Mouse (Mus musculus) hindbrain, embryonic 16.5 days (tissue): ENCODE results near the gene Kcnd3. TPM values are rescaled to one million over a fixed set of nuclear protein-coding genes. Genes with fewer than 3 reads are reported as not detected.

Source experiments
- ATAC-seq: fragments of 200-750 bp; cut with Nextera tagmentation; 2 replicates; pipeline ENCODE4 v1.8.0; 2017; ENCODE audit warnings: moderate TSS enrichment, moderate library complexity
- H3K27ac ChIP-seq: fragments of 300-500 bp; sonication (generic); 2 replicates; pipeline ENCODE4 v1.5.1; 2014; ENCODE audit warnings: low read depth, mild to moderate bottlenecking, control low read depth, low read length, moderate library complexity
- H3K27me3 ChIP-seq: fragments of 300-500 bp; sonication (generic); replicated peaks from 2 replicates; pipeline ENCODE4 v1.6.1; 2014; ENCODE audit warnings: low read length; ENCODE audit not compliant: control insufficient read depth, insufficient read depth
- H3K36me3 ChIP-seq: fragments of 300-500 bp; sonication (generic); 2 replicates; pipeline ENCODE4 v1.6.1; 2014; ENCODE audit warnings: mild to moderate bottlenecking, low read length, moderate library complexity, mixed read lengths; ENCODE audit not compliant: control insufficient read depth, insufficient read depth
- H3K4me1 ChIP-seq: fragments of 300-500 bp; sonication (generic); 2 replicates; pipeline ENCODE4 v1.6.1; 2014; ENCODE audit warnings: low read depth, low read length; ENCODE audit not compliant: control insufficient read depth, insufficient read depth
- H3K4me2 ChIP-seq: fragments of 300-500 bp; sonication (generic); 2 replicates; pipeline ENCODE4 v1.6.1; 2014; ENCODE audit warnings: mild to moderate bottlenecking, low read length, control low read depth, moderate library complexity
- H3K4me3 ChIP-seq: fragments of 300-500 bp; sonication (generic); 2 replicates; pipeline ENCODE4 v1.5.1; 2014; ENCODE audit warnings: mild to moderate bottlenecking, low read length, control low read depth, moderate library complexity
- H3K9ac ChIP-seq: fragments of 300-500 bp; sonication (generic); 2 replicates; pipeline ENCODE4 v1.6.1; 2014; ENCODE audit warnings: low read depth, mild to moderate bottlenecking, control low read depth, low read length, moderate library complexity
- H3K9me3 ChIP-seq: fragments of 300-500 bp; sonication (generic); 2 replicates; pipeline ENCODE4 v1.6.1; 2014; ENCODE audit warnings: mild to moderate bottlenecking, low read length, moderate library complexity; ENCODE audit not compliant: control insufficient read depth
- WGBS: fragments of 180-500 bp; shearing (Covaris S2); extraction: QIAGEN DNeasy Blood & Tissue Kit; methylation state at CpG from one replicate; pipeline ENCODE4 v1.1.7; 2014; 5-methylcytosine and 5-hydroxymethylcytosine counted together
- polyA plus RNA-seq: library from polyadenylated mRNA; unstranded; fragments of >200 nt; fragmentation: Nextera tagmentation; extraction: Ambion mirVana; gene quantifications from 2 replicates; pipeline ENCODE4 v1.2.1, GENCODE M21; 2015

Kcnd3 gene
- polyA plus RNA-seq, 1 experiment from 2014 or later: 9.1 TPM

DNA sequence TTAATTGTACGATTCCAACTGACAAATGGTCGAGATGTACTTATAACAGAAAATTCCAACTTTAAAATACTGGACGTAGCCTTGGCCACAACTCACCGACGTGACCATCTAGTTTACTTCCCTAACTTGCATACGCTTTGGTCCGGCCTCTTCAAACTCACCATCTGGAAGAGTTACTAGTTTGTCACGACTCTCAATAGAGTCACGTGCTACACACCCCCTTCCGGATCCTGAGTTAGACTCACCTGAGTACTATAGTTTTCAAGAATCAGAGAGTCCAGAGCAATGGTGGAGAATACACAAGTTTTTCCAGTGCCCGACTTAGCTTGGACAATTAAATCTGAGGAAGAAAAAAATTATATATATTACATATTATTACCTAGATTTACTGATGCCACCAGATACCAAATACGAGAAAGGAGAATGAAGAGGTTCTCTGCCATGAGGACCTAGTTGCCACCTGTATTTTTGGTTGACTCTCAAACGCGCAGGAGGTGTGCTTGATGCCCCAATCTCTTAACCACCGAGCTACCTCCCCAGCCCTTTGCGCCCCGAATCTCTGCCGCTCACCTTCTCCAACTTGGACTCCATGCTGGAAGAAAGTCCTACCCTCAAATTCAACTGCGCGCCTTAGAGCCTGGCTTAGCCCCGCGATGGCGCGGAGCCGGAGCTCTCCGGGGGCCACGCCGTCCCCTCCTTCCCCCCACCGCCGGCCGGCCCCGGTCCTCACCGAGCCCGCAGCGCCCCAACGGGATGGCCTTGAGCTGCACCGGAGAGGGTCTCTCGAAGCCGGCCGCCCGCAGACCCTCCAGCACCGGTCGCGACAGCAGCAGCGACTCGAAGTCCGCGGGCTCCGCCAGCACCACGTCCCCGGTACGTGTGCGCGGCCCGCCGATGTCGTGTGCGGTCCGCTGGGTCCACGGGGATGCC is 234.5 kb downstream of the Kcnd3 start:
- peak; percentile 84; the same call in 1 of the 2 replicates for ATAC-seq

DNA sequence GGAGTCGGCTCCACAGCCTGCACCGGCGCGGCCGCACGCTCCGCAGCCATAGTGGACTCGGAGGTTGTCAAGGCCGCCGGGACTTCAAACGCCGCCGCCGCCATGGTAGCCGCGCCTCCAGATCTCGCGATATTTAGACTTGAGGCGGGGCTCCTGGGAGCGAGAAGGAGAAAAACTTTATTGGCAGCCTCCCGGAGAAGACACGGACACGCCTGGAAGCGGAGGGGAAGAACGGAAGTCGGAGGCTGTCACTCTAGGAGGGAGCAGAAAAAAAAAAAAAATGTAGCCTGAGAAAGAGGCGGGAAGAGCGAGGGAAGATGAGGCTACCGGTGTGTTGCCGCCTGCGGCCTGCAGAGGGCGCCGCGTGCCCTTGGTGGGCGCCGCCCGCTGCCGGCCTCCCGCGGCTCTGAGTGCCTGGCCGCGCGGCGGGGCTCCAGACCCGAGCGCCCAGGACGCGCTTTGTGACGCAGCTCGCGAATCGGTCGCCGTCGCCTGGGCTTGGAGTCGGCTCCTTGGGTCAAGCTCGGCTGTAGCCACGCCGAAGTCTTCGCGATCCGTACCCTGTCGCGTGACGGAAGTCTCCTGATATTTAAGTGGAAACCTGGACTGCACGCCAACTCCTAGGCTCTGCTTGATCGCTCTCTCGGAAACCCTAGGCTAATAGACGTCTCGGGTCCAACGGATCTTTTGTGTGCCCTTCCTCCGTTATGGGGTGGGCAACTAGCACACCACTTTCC is 235.4 kb downstream of the Kcnd3 start, which contains the start of gene Ddx20:
Ddx20 (minus strand) TSS at position 251 of the 737 bp plus-strand sequence.
- H3K4me2 ChIP-seq: peak within 1 kb of the TSS; percentile 71
- no peaks in the 10 kb centered on the region for H3K27me3 ChIP-seq
- WGBS: under 1% methylated on average over 72 of the region's 72 CpGs
- peak; percentile 97 for ATAC-seq
- H3K4me3 ChIP-seq: peak within 1 kb of the TSS; percentile 83
- no peaks in the 10 kb centered on the region for H3K36me3 ChIP-seq
- no peaks in the 10 kb centered on the region for H3K9me3 ChIP-seq
- H3K4me1 ChIP-seq: peaks cover 7% of the 10 kb centered on the region
- peak within 1 kb of the TSS; percentile 80 for H3K27ac ChIP-seq
- H3K9ac ChIP-seq: peak within 1 kb of the TSS; percentile 92

More for the DNA sequence above, 234.5 kb downstream of the Kcnd3 start:
- H3K4me1 ChIP-seq: peaks cover 7% of the 10 kb centered on the region
- no peaks in the 10 kb centered on the region for H3K36me3 ChIP-seq
- WGBS: 10% methylated on average over 60 of the region's 60 CpGs
- peak overlapping the region; percentile 78 for H3K27ac ChIP-seq
- peak overlapping the region; percentile 63 for H3K4me2 ChIP-seq
- H3K9me3 ChIP-seq: no peaks in the 10 kb centered on the region
- peak overlapping the region; percentile 92 for H3K9ac ChIP-seq
- H3K4me3 ChIP-seq: peak overlapping the region; percentile 83
- no peaks in the 10 kb centered on the region for H3K27me3 ChIP-seq

DNA sequence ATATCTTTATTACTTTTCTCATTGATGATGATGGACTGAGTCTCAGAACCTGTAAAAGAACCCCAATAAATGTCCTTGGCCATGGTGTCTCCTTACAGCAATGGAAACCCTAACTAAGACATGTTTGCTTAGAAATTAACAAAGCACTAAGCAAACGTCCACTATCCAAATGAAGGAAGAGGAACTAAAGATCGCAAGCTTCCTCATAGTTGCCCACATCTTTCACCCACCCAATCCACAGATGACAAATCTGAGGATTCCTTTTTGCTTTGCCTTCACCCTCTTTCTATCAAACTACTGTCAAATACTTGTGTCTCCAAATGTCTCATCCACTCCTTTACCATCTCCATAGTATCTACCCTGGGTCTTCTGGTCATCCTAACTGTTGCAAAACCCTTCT is 236.4 kb downstream of the Kcnd3 start:
- Histone ChIP-seq H3K27ac (no peak overlapping the region), H3K27me3 (no peaks in the 10 kb centered on the region; the same call in 1 of the 2 replicates), H3K9ac (no peak overlapping the region), H3K9me3 (no peaks in the 10 kb centered on the region), H3K4me1 (peaks cover 7% of the 10 kb centered on the region), H3K36me3 (no peaks in the 10 kb centered on the region), H3K4me3 (no peak overlapping the region), H3K4me2 (no peak overlapping the region)
- 96% methylated on average over 2 of the region's 2 CpGs for WGBS
- ATAC-seq: no peak

DNA sequence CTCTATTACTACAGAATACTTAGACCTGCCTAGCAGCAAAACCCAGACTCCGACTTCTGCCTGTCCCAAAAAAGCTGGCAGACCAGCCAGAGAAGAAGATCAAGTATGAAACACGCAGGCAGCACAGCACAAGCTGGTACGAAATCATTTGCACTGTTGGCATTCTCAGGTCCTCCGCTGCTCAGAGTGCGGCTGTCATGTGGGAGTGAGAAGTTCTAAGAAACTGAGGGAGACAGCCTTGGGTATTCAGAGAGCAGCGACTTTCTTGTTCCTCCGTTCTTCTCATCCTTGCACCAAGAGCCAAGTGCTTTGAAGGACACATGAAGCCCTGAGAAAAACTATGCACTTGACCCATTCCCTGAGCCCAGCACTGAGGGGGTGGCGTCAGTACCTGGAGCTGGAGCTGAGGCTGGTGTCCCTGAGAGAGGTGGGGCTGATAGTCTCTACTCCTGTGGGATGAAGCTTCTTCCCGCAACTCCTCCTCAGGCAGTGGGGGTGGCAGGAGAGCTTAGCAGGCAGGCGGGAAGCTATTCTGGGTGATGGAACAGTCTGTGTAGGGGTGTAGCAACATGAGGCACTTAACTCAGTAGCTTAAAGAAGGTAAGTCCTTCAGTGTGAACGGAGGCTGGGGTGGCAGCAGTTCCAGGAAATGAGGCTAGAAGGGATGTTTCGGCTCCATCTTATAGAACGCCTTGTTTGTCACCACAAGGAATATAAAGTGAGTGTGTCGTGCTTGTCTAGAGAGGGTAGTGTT is 241.4 kb downstream of the Kcnd3 start:
- no peaks in the 10 kb centered on the region for H3K36me3 ChIP-seq
- 77% methylated on average over 14 of the region's 14 CpGs for WGBS
- H3K4me1 ChIP-seq: peaks cover 16% of the 10 kb centered on the region
- no peak overlapping the region for H3K4me2 ChIP-seq
- H3K9me3 ChIP-seq: no peaks in the 10 kb centered on the region
- no peak overlapping the region for H3K9ac ChIP-seq
- H3K27me3 ChIP-seq: no peaks in the 10 kb centered on the region; the same call in 1 of the 2 replicates
- no peak for ATAC-seq
- no peak overlapping the region for H3K4me3 ChIP-seq
- H3K27ac ChIP-seq: no peak overlapping the region

DNA sequence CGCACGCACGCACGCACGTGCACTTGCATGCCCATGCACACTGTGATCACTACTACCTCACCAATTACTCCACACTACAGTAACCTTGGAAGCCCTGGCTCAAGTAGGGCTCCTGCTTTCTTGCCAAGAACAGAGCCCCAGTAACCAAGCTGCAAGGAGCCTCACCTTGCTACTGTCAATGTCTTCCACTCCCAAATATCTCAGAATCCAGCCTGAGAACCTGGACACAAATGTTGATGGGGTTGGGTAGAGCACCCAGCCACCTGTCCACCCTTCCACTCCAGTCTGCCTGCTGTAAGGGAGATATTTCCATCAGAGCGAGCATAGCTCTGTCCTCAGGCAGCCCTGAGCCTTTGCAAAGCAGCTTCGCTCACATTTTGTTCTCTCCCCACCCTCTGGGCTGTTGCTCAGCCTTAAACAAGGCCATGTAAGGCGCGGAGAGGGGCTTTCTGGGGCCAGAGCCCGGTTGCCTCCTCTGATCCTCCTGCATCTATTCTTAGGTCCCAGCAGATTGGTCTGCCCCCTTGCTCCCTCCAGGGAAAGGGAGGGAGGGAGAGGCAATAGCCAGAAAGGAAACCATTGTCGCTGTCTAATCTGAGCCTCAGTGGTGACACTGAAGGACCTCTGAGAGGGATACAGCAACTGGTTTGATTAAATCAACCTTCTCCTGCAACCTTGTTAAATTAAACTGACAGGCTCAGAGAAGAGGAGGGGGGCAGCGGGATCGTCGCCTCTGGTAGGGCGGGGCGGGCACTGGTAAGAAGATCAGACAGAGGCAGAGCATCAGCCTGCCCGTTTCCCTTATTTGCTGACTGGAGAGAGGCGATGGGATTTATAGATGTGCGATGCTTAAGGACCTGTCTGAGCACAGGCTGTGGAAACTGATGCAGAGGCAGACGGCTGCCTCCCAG is 243.6 kb downstream of the Kcnd3 start:
- ATAC-seq: peak; percentile 50
- H3K9ac ChIP-seq: peak overlapping the region; percentile 39
- H3K27me3 ChIP-seq: no peaks in the 10 kb centered on the region; the same call in 1 of the 2 replicates
- peaks cover 16% of the 10 kb centered on the region for H3K4me1 ChIP-seq
- H3K4me3 ChIP-seq: no peak overlapping the region
- H3K36me3 ChIP-seq: no peaks in the 10 kb centered on the region
- 27% methylated on average over 20 of the region's 20 CpGs for WGBS
- no peaks in the 10 kb centered on the region for H3K9me3 ChIP-seq
- H3K4me2 ChIP-seq: peak overlapping the region; percentile 40
- peak overlapping the region; percentile 67 for H3K27ac ChIP-seq

DNA sequence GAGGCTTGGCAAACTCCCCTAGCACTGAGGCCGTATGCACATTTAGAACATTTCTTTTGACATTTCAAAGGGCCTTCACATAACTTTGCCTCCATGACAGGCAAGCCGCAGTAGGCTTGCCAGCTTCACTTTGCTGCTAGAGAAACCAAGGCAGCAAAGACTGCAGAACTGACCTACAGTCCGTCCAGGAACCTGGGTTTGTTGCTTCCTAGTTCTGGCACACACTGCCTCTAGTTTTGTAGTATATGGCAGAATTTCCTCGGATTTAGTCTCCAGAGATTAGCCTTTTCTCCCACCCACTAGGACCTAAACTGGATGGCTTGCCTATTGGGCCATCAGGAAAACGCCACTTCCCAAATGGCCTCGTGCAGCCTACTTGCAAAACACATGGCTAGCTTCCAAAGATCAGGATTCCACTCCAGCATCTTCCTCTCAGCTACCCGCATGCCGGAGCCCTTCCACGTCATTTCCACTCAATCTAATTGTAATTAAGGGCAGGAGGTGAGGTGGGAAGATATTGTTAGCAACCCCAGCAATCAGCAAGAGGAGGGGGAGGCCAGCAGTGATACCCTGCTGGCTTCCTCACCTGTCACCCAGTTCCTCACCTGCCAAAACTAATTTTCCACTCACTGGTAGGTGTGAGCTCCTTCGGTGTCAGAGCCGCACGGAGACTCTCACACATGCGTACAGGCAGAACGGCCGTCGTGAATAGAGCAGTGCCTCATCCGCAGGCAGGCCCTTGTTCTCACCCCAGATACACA is 244.4 kb downstream of the Kcnd3 start:
- peak overlapping the region; percentile 14 for H3K4me2 ChIP-seq
- H3K4me3 ChIP-seq: no peak overlapping the region
- no peak overlapping the region for H3K9ac ChIP-seq
- H3K27ac ChIP-seq: peak overlapping the region; percentile 10; the same call in 1 of the 2 replicates
- H3K27me3 ChIP-seq: no peaks in the 10 kb centered on the region; the same call in 1 of the 2 replicates
- H3K36me3 ChIP-seq: no peaks in the 10 kb centered on the region
- ATAC-seq: peak; percentile 52
- 59% methylated on average over 17 of the region's 17 CpGs for WGBS
- peaks cover 16% of the 10 kb centered on the region for H3K4me1 ChIP-seq
- H3K9me3 ChIP-seq: no peaks in the 10 kb centered on the region

DNA sequence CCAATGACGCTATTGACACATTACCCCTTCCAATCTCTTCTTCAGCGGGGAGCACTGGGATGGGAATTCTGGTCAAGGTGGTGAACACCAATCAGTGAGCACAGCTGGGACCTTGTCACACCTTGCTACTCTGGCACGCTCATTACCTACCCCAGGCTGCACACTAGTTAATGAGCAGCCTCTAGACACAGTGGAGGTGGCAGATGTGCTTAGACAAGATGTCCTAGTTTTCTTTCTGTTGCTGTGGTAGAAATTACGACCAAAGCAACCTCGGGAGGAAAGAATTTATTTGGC is 245.0 kb downstream of the Kcnd3 start:
- Histone ChIP-seq H3K4me3 (no peak overlapping the region), H3K4me2 (no peak overlapping the region), H3K27me3 (no peaks in the 10 kb centered on the region; the same call in 1 of the 2 replicates), H3K27ac (no peak overlapping the region), H3K4me1 (peaks cover 16% of the 10 kb centered on the region), H3K9me3 (no peaks in the 10 kb centered on the region), H3K36me3 (no peaks in the 10 kb centered on the region), H3K9ac (no peak overlapping the region)
- 66% methylated on average over 5 of the region's 5 CpGs for WGBS
- ATAC-seq: peak; percentile 56
